Comparison of ENCODE assay signal across 7 mouse cellular contexts in genomic region chr11:102406401-102406800, GRCm38 (mm10). TPM values are rescaled to one million over a fixed set of nuclear protein-coding genes. Genes with fewer than 3 reads are reported as not detected.
DNase-seq lines count a peak whose midpoint lies in the region; ATAC-seq and TF ChIP-seq lines count a peak whose summit lies in the region.

No protein-coding gene starts in this region.

- H3K9ac ChIP-seq in liver, adult 2 months (ENCODE audit: low read depth, low read length), result peak overlapping the region; percentile 97
- H3K9ac ChIP-seq in kidney, postnatal 0 days (ENCODE audit: low read depth, low read length), result peak overlapping the region; percentile 73
- peak overlapping the region; percentile 85 for H3K9ac ChIP-seq in neural tube, embryonic 15.5 days (replicated peaks)

- H3K4me1 ChIP-seq in liver, adult 2 months (ENCODE audit: control insufficient read depth, insufficient read depth, low read length), result peaks cover 24% of the 10 kb centered on the region
- H3K4me1 ChIP-seq in embryonic fibroblast, embryonic 13.5 days (ENCODE audit: control insufficient read depth, insufficient read depth, low read length), result peaks cover 4% of the 10 kb centered on the region; the same call in 1 of the 2 replicates
- H3K4me1 ChIP-seq in kidney, postnatal 0 days (replicated peaks; ENCODE audit: insufficient read depth, low read length), result peaks cover 13% of the 10 kb centered on the region
- H3K4me1 ChIP-seq in neural tube, embryonic 15.5 days, result peaks cover 45% of the 10 kb centered on the region

- no peak for TF ChIP-seq CTCF in liver, adult 2 months (IDR thresholded peaks at IDR 0.05; ENCODE audit: low read depth, low read length)
- no peak for TF ChIP-seq CTCF in embryonic fibroblast, embryonic 13.5 days (IDR thresholded peaks at IDR 0.05; ENCODE audit: borderline replicate concordance, insufficient read depth, low read length)
- no peak for TF ChIP-seq CTCF in kidney, postnatal 0 days (IDR thresholded peaks at IDR 0.05; ENCODE audit: low read depth)

- peak overlapping the region; percentile 97 for H3K27ac ChIP-seq in liver, adult 2 months (replicated peaks; ENCODE audit: insufficient read depth, low read depth, low read length)
- peak overlapping the region; percentile 44; the same call in 1 of the 2 replicates for H3K27ac ChIP-seq in embryonic fibroblast, embryonic 13.5 days (ENCODE audit: insufficient read depth, low read length)
- peak overlapping the region; percentile 92 for H3K27ac ChIP-seq in kidney, postnatal 0 days
- H3K27ac ChIP-seq in neural tube, embryonic 15.5 days (replicated peaks), result peak overlapping the region; percentile 90

- ATAC-seq in kidney, postnatal 0 days (replicated peaks; ENCODE audit: low FRiP score, low read depth), result no peak
- no peak for ATAC-seq in neural tube, embryonic 15.5 days (ENCODE audit: low FRiP score)

- H3K79me2 ChIP-seq in liver, adult 2 months (ENCODE audit: control insufficient read depth, insufficient read depth, low read length), result peaks cover 7% of the 10 kb centered on the region; the same call in 1 of the 2 replicates

- no peaks in the 10 kb centered on the region for H3K27me3 ChIP-seq in liver, adult 2 months (ENCODE audit: control insufficient read depth, insufficient read depth, low read length)
- H3K27me3 ChIP-seq in kidney, postnatal 0 days (ENCODE audit: insufficient read depth, low read length), result no peaks in the 10 kb centered on the region
- H3K27me3 ChIP-seq in neural tube, embryonic 15.5 days (replicated peaks), result no peaks in the 10 kb centered on the region

- no peak for TF ChIP-seq POLR2A in liver, adult 2 months (IDR thresholded peaks at IDR 0.05; ENCODE audit: extremely low read depth, insufficient read depth, low read length)
- no peak for TF ChIP-seq POLR2A in embryonic fibroblast, embryonic 13.5 days (IDR thresholded peaks at IDR 0.05; ENCODE audit: low read depth, low read length)

- H3K4me3 ChIP-seq in liver, adult 2 months (ENCODE audit: insufficient read depth, low read depth, low read length), result peak overlapping the region; percentile 90
- peak overlapping the region; percentile 94 for H3K4me3 ChIP-seq in embryonic fibroblast, embryonic 13.5 days (ENCODE audit: insufficient read depth, low read length)
- peak overlapping the region; percentile 62 for H3K4me3 ChIP-seq in kidney, postnatal 0 days (replicated peaks; ENCODE audit: low read depth, low read length)
- H3K4me3 ChIP-seq in neural tube, embryonic 15.5 days (replicated peaks), result peak overlapping the region; percentile 74

- no peaks in the 10 kb centered on the region for H3K9me3 ChIP-seq in kidney, postnatal 0 days (replicated peaks; ENCODE audit: low read length)
- H3K9me3 ChIP-seq in neural tube, embryonic 15.5 days (replicated peaks), result no peaks in the 10 kb centered on the region

- H3K36me3 ChIP-seq in liver, adult 2 months (ENCODE audit: control insufficient read depth, insufficient read depth, low read length), result peaks cover 15% of the 10 kb centered on the region
- H3K36me3 ChIP-seq in kidney, postnatal 0 days (ENCODE audit: insufficient read depth, low read length), result peaks cover 27% of the 10 kb centered on the region
- peaks cover 33% of the 10 kb centered on the region for H3K36me3 ChIP-seq in neural tube, embryonic 15.5 days

- WGBS in liver, adult 2 months, result 6% methylated on average over 3 of the region's 3 CpGs
- 10% methylated on average over 3 of the region's 3 CpGs for WGBS in kidney, postnatal 0 days
- 7% methylated on average over 3 of the region's 3 CpGs for WGBS in neural tube, embryonic 15.5 days

- peak overlapping the region; percentile 61 for H3K4me2 ChIP-seq in kidney, postnatal 0 days (ENCODE audit: low read length)
- H3K4me2 ChIP-seq in neural tube, embryonic 15.5 days, result peak overlapping the region; percentile 82

- no peak for DNase-seq in liver, adult 2 months (ENCODE audit: extremely low read depth, low read depth, low spot score)
- DNase-seq in liver, result no peak
- no peak for DNase-seq in kidney, postnatal 0 days (ENCODE audit: low spot score)
- DNase-seq in yolk sac, embryonic 10.5 days (ENCODE audit: low spot score), result no peak
- DNase-seq in thymus, postnatal 4 days, result no peak

RNA-seq across cellular contexts. Expression of gene Slc25a39, which starts 1.3 kb away (rescaled TPM):
- total RNA-seq in liver, adult 2 months (2014; rRNA removed), result 181 and 243 TPM in 2 replicates
- polyA plus RNA-seq in liver, adult 2 months (2012; rRNA removed), result 1,099 and 1,182 TPM in 2 replicates
- polyA plus RNA-seq in embryonic fibroblast, embryonic 13.5 days (2011; ENCODE audit: insufficient read length, low read depth, missing spikeins), result 164 and 174 TPM in 2 replicates
- polyA plus RNA-seq in kidney, postnatal 0 days (2015; fragmentation: Nextera tagmentation; extraction: Ambion mirVana), result 352 and 383 TPM in 2 replicates
- 161 and 175 TPM in 2 replicates for polyA plus RNA-seq in neural tube, embryonic 15.5 days (2015; fragmentation: Nextera tagmentation; extraction: Ambion mirVana)

RNA-seq across cellular contexts. Expression of gene Rundc3a, which starts 13.2 kb away (rescaled TPM):
- total RNA-seq in liver, adult 2 months (2014; rRNA removed), result 1.0 and 2.5 TPM in 2 replicates
- 1.2 and 2.1 TPM in 2 replicates for polyA plus RNA-seq in liver, adult 2 months (2012; rRNA removed)
- 0.86 TPM in 1 of 2 replicates, not detected in the other for polyA plus RNA-seq in embryonic fibroblast, embryonic 13.5 days (2011; ENCODE audit: insufficient read length, low read depth, missing spikeins)
- 7.0 and 9.2 TPM in 2 replicates for polyA plus RNA-seq in kidney, postnatal 0 days (2015; fragmentation: Nextera tagmentation; extraction: Ambion mirVana)
- polyA plus RNA-seq in neural tube, embryonic 15.5 days (2015; fragmentation: Nextera tagmentation; extraction: Ambion mirVana), result 111 and 138 TPM in 2 replicates

RNA-seq across cellular contexts. Expression of gene Grn, which starts 23.7 kb away (rescaled TPM):
- total RNA-seq in liver, adult 2 months (2014; rRNA removed), result 53.7 and 88.7 TPM in 2 replicates
- 155 and 176 TPM in 2 replicates for polyA plus RNA-seq in liver, adult 2 months (2012; rRNA removed)
- 226 and 252 TPM in 2 replicates for polyA plus RNA-seq in embryonic fibroblast, embryonic 13.5 days (2011; ENCODE audit: insufficient read length, low read depth, missing spikeins)
- 191 and 209 TPM in 2 replicates for polyA plus RNA-seq in kidney, postnatal 0 days (2015; fragmentation: Nextera tagmentation; extraction: Ambion mirVana)
- polyA plus RNA-seq in neural tube, embryonic 15.5 days (2015; fragmentation: Nextera tagmentation; extraction: Ambion mirVana), result 92.1 and 96.3 TPM in 2 replicates

RNA-seq across cellular contexts. Expression of gene Slc4a1, which starts 40.4 kb away (rescaled TPM):
- total RNA-seq in liver, adult 2 months (2014; rRNA removed), result 0.07 and 0.65 TPM in 2 replicates
- polyA plus RNA-seq in liver, adult 2 months (2012; rRNA removed), result 0.07 and 0.10 TPM in 2 replicates
- not detected in 2 replicates for polyA plus RNA-seq in embryonic fibroblast, embryonic 13.5 days (2011; ENCODE audit: insufficient read length, low read depth, missing spikeins)
- polyA plus RNA-seq in kidney, postnatal 0 days (2015; fragmentation: Nextera tagmentation; extraction: Ambion mirVana), result 7.4 and 8.0 TPM in 2 replicates
- polyA plus RNA-seq in neural tube, embryonic 15.5 days (2015; fragmentation: Nextera tagmentation; extraction: Ambion mirVana), result 2.5 and 3.5 TPM in 2 replicates

RNA-seq across cellular contexts. Expression of gene Fam171a2, which starts 41.1 kb away (rescaled TPM):
- 0.81 and 1.0 TPM in 2 replicates for total RNA-seq in liver, adult 2 months (2014; rRNA removed)
- polyA plus RNA-seq in liver, adult 2 months (2012; rRNA removed), result 1.4 and 1.8 TPM in 2 replicates
- polyA plus RNA-seq in embryonic fibroblast, embryonic 13.5 days (2011; ENCODE audit: insufficient read length, low read depth, missing spikeins), result 14.0 and 17.9 TPM in 2 replicates
- polyA plus RNA-seq in kidney, postnatal 0 days (2015; fragmentation: Nextera tagmentation; extraction: Ambion mirVana), result 5.9 and 6.4 TPM in 2 replicates
- polyA plus RNA-seq in neural tube, embryonic 15.5 days (2015; fragmentation: Nextera tagmentation; extraction: Ambion mirVana), result 23.8 and 28.3 TPM in 2 replicates

Comparison
In these comparisons a context has a peak if more than half of its experiments do, and no peak if none do; other contexts are left out.
1. H3K27ac ChIP-seq: peak in every context shown above with its lines; median percentile 97 in liver, adult 2 months; 92 in kidney, postnatal 0 days; 90 in neural tube, embryonic 15.5 days; 44 in embryonic fibroblast, embryonic 13.5 days.
2. RNA of gene Rundc3a, which starts 13.2 kb away (polyA plus RNA-seq): 111 to 138 TPM in neural tube, embryonic 15.5 days; 7.0 to 9.2 TPM in kidney, postnatal 0 days, 1.2 to 2.1 TPM in liver, adult 2 months and 0.86 TPM in embryonic fibroblast, embryonic 13.5 days; every median in the first group is over 10 times any median in the second.
3. Peak in every context shown above with its lines, with median percentiles within 50 percentile points of each other: H3K4me3 ChIP-seq and H3K9ac ChIP-seq.